Mouse (Mus musculus) megakaryocyte-erythroid progenitor cell, adult 5-6 weeks (primary cell): Measurements from ENCODE around the gene Ebf1. TPM values are rescaled to one million over a fixed set of nuclear protein-coding genes. Genes with fewer than 3 reads are reported as not detected.

Experiments
- ATAC-seq: replicated peaks from 2 replicates; pipeline ENCODE4 v1.8.0; 2016; ENCODE audit warnings: mild to moderate bottlenecking, inconsistent platforms; ENCODE audit not compliant: severe bottlenecking, poor library complexity, low FRiP score, low TSS enrichment
- total RNA-seq, 2 experiments: library from RNA; stranded (forward) in 1 of 2; stranded (reverse) in 1 of 2; fragments of 200-1000, 215-1000 nt in 1 of 2; fragments of >200 nt in 1 of 2; fragmentation: Nextera tagmentation in 1 of 2; gene quantifications; 2 replicates each; pipeline ENCODE4 v1.2.3; 2014 to 2017

Ebf1 gene
- total RNA-seq, 2 experiments from 2014 or later, result 2.9 to 26.9 TPM

DNA sequence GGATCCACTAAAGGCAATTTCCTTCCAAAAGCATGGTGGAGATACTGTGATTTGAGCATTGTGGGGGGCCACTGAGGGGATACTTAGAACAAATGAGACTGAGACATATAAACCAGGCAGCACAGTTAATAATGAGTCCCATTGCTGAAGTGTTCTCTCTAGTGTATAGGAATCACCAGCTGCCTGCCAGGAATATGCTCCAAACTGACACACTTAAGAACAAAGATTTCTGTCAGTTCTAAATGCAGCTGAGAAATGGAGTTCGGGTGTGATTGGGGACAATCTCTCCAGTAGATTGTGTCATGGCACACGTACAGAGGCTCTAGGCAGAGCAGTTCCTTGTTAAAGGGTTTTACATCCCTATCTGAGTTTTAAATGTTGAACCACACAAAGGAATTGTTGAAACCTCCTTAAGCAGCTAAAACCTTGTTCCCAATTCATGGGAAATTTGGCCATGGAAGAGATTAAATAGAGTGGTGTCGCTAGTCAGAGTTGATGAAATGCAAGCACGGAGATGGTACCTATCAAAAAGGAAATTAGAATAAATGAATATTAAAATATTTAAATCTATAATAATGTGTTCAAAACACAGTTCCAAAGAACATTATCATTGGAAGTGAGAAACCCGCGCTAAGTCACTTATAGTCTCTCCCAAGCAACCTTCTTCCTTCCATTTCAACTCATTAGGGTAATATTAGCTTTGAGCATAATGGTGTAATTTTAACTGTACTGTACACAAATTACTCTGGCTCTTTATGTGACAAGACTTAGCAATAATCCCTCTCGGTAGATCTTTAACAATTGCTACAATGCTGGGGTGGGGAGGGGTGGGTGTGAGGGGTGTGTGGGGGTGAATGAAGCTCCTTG lies 438.9 kb downstream of the Ebf1 start:
- no peak for ATAC-seq

Other genes with a start within 250 kb of the Ebf1 start
- gene Il12b, start 217.3 kb upstream of the Ebf1 start, total RNA-seq (2014; fragmentation: Nextera tagmentation), result not detected in 2 replicates
- gene Il12b, start 217.3 kb upstream of the Ebf1 start, total RNA-seq (2017), result not detected in 2 replicates
- gene Ublcp1, start 146.8 kb upstream of the Ebf1 start, total RNA-seq (2014; fragmentation: Nextera tagmentation), result 51.7 and 58.8 TPM in 2 replicates
- gene Ublcp1, start 146.8 kb upstream of the Ebf1 start, total RNA-seq (2017), result 122 and 125 TPM in 2 replicates
- gene Rnf145, start 98.4 kb upstream of the Ebf1 start, total RNA-seq (2014; fragmentation: Nextera tagmentation), result 55.1 and 77.7 TPM in 2 replicates
- gene Rnf145, start 98.4 kb upstream of the Ebf1 start, total RNA-seq (2017), result 37.7 and 41.5 TPM in 2 replicates